Mouse (Mus musculus): ENCODE measurements around the gene Afap1l2.

Gene Afap1l2

GRCm38 (mm10) chr19:56974159-56974558 is 33.9 kb downstream of the Afap1l2 start:
- DNase-seq: no peak

GRCm38 (mm10) chr19:56972768-56973167 is 35.3 kb downstream of the Afap1l2 start:
- no peak for DNase-seq

- no peak for DNase-seq
These were observed 36.7 kb downstream of the Afap1l2 start for GRCm38 (mm10) chr19:56971347-56971746.

GRCm38 (mm10) chr19:56963876-56964275 is 44.2 kb downstream of the Afap1l2 start:
- DNase-seq: no peak

- DNase-seq: no peak
These were observed 48.4 kb downstream of the Afap1l2 start for GRCm38 (mm10) chr19:56959601-56960000.

- no peak for DNase-seq
These were observed 49.0 kb downstream of the Afap1l2 start for GRCm38 (mm10) chr19:56959057-56959456.

GRCm38 (mm10) chr19:56958582-56959021 is 49.4 kb downstream of the Afap1l2 start:
- DNase-seq: no peak

- DNase-seq: no peak
These were observed 50.0 kb downstream of the Afap1l2 start for GRCm38 (mm10) chr19:56958011-56958410.

- DNase-seq: no peak
These were observed 52.2 kb downstream of the Afap1l2 start for GRCm38 (mm10) chr19:56955568-56956513.

GRCm38 (mm10) chr19:56954857-56955256 is 53.2 kb downstream of the Afap1l2 start:
- DNase-seq: no peak

- DNase-seq: no peak
These were observed 54.2 kb downstream of the Afap1l2 start for GRCm38 (mm10) chr19:56953856-56954255.

GRCm38 (mm10) chr19:56950818-56951217 is 57.2 kb downstream of the Afap1l2 start:
- no peak for DNase-seq

GRCm38 (mm10) chr19:56949868-56950267 is 58.2 kb downstream of the Afap1l2 start:
- no peak for DNase-seq

GRCm38 (mm10) chr19:56947971-56948610 is 59.9 kb downstream of the Afap1l2 start:
- no peak for DNase-seq

- DNase-seq: no peak
These were observed 61.3 kb downstream of the Afap1l2 start for GRCm38 (mm10) chr19:56946727-56947126.

GRCm38 (mm10) chr19:56946277-56946676 is 61.8 kb downstream of the Afap1l2 start:
- DNase-seq: no peak

- no peak for DNase-seq
These were observed 62.4 kb downstream of the Afap1l2 start for GRCm38 (mm10) chr19:56945621-56946020.

- DNase-seq: no peak
These were observed 63.2 kb downstream of the Afap1l2 start for GRCm38 (mm10) chr19:56944826-56945225.

GRCm38 (mm10) chr19:56944211-56944610 is 63.8 kb downstream of the Afap1l2 start:
- DNase-seq: no peak

- DNase-seq: no peak
These were observed 65.8 kb downstream of the Afap1l2 start for GRCm38 (mm10) chr19:56942216-56942615.

GRCm38 (mm10) chr19:56940507-56940906 is 67.5 kb downstream of the Afap1l2 start:
- DNase-seq: no peak

- no peak for DNase-seq
These were observed 68.2 kb downstream of the Afap1l2 start for GRCm38 (mm10) chr19:56939826-56940225.

- DNase-seq: no peak
These were observed 70.1 kb downstream of the Afap1l2 start for GRCm38 (mm10) chr19:56937911-56938310.

- no peak for DNase-seq
These were observed 71.8 kb downstream of the Afap1l2 start for GRCm38 (mm10) chr19:56936253-56936652.
